Mouse (Mus musculus) urinary bladder, postnatal 36 days (tissue): ENCODE results near the gene Nrn1.

Source experiments
- DNase-seq, 2 experiments: peaks; one replicate each; pipeline ENCODE4 v3.0.0; 2022; ENCODE audit warnings: low spot score in 2 of 2, mixed read lengths in 1 of 2

The Nrn1 gene

GRCm38 (mm10) chr13:36734731-36735571 lies at the start of gene Nrn1:
TSS of gene Nrn1 (minus strand) at chr13:36735131.
- DNase-seq, result peak in 1 of 2 experiments; percentile 19

GRCm38 (mm10) chr13:36779626-36780025 lies 44.7 kb upstream of the Nrn1 start:
- no peak for DNase-seq

GRCm38 (mm10) chr13:36766801-36767200 lies 31.9 kb upstream of the Nrn1 start:
- no peak for DNase-seq

- no peak for DNase-seq
These were observed 16.9 kb upstream of the Nrn1 start for GRCm38 (mm10) chr13:36751861-36752260.

GRCm38 (mm10) chr13:36750056-36750455 lies 15.1 kb upstream of the Nrn1 start:
- DNase-seq, result no peak

- no peak for DNase-seq
These were observed 1.7 kb upstream of the Nrn1 start for GRCm38 (mm10) chr13:36736619-36736996.

GRCm38 (mm10) chr13:36735901-36736618 lies 1.1 kb upstream of the Nrn1 start:
- DNase-seq, result peak in 1 of 2 experiments; percentile 58

GRCm38 (mm10) chr13:36733989-36734690 lies 791 bp downstream of the Nrn1 start:
- DNase-seq, result no peak

GRCm38 (mm10) chr13:36733566-36733965 lies 1.4 kb downstream of the Nrn1 start:
- DNase-seq, result no peak

GRCm38 (mm10) chr13:36732891-36733490 lies 1.9 kb downstream of the Nrn1 start:
- no peak for DNase-seq

GRCm38 (mm10) chr13:36731931-36732461 lies 2.9 kb downstream of the Nrn1 start:
- no peak for DNase-seq

- DNase-seq, result peak in 1 of 2 experiments; percentile 38
These were observed 3.7 kb downstream of the Nrn1 start for GRCm38 (mm10) chr13:36731016-36731930.

GRCm38 (mm10) chr13:36730341-36730761 lies 4.6 kb downstream of the Nrn1 start:
- no peak for DNase-seq

- no peak for DNase-seq
These were observed 5.1 kb downstream of the Nrn1 start for GRCm38 (mm10) chr13:36729731-36730340.

- DNase-seq, result no peak
These were observed 6.4 kb downstream of the Nrn1 start for GRCm38 (mm10) chr13:36728509-36728908.

- DNase-seq, result no peak
These were observed 7.0 kb downstream of the Nrn1 start for GRCm38 (mm10) chr13:36727779-36728470.

GRCm38 (mm10) chr13:36726951-36727778 lies 7.8 kb downstream of the Nrn1 start:
- DNase-seq, result no peak

- no peak for DNase-seq
These were observed 8.4 kb downstream of the Nrn1 start for GRCm38 (mm10) chr13:36726551-36726950.

- DNase-seq, result no peak
These were observed 9.1 kb downstream of the Nrn1 start for GRCm38 (mm10) chr13:36725881-36726280.
